Mouse (Mus musculus) adrenal gland, adult 2 months (tissue): ENCODE data around the gene Polr2j. TPM values are rescaled to one million over a fixed set of nuclear protein-coding genes. Genes with fewer than 3 reads are reported as not detected.
A peak's percentile ranks its signal among the peaks of the same experiment; 100 is the strongest.

Experiments
- DNase-seq: peaks from one replicate; pipeline ENCODE4 v3.0.0; 2021
- microRNA-seq, 2 experiments: library from miRNA; unstranded; fragments of <30 nt; microRNA quantifications; one replicate each; pipeline ENCODE4 v1.2.0; 2021
- polyA plus RNA-seq: library from polyadenylated mRNA; depleted of rRNA; stranded (reverse); fragments of >200 nt; gene quantifications from 2 replicates; pipeline ENCODE4 v1.2.3, GENCODE M21; 2012; rRNA removed
- total RNA-seq, 2 experiments: library from RNA; stranded (reverse); gene quantifications; 2 replicates each; pipeline ENCODE4 v1.2.3; 2021

Gene Polr2j
- total and polyA plus RNA-seq, 3 experiments, result 34.0 to 94.3 (median 88.6) TPM

DNA sequence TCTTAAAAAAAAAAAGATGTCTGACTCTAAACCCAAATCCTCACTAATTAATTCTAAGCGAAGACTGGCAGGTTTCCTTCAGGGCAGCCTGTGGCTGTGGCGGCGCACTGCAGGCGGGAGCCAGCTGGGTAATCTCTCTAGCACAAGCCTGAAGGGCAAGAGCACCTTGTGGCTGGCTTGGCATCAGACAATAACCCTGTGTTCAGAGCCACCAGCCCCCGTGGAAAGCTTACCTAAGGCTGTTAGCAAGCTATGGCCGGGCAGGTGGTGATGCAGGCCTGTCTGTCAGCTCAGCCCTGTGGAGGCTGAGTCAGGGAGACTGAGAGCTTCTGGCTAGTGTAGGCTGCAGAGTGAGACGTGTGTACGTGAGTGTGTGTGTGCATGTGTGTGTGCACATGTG is 48.8 kb downstream of the Polr2j start:
- no peak for DNase-seq

DNA sequence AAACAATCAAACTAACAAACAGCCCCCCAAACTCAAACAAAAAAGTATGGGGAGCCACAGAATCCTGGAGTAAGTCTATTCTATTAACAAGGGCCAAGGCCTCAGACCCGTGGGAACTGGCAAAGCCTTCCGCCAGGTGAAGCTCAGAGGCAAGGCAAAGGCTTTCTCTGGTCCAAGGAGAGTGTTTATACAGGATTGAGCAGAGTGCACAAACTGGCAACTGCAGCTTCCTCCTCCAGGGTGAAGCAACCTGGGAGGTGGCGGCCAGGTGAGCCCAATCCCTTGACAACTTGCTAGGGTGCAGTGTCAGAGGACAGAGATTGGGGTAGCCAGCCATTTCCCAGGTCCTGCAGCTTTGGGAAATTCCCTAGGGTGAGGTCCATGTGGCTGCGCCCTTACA is 50.9 kb downstream of the Polr2j start:
- DNase-seq, result no peak

DNA sequence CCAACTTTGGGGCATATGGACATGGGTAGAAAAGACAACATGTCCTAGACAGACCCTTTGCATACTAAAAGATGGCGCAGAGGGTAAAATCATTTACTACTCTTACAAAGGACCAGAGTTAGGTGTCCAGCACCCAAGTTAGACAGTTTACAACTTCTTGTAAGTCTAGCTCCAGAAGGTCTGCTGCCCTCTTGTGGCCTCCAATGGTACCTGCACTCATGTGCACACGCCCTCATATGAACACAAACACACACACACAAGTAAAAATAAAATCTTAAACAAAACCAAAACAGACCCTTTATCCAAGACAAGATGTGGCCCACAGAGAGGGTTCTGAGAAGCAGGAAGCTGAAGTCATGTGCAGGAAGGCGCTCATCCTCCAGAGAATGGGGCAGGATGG is 51.6 kb downstream of the Polr2j start:
- DNase-seq, result no peak

DNA sequence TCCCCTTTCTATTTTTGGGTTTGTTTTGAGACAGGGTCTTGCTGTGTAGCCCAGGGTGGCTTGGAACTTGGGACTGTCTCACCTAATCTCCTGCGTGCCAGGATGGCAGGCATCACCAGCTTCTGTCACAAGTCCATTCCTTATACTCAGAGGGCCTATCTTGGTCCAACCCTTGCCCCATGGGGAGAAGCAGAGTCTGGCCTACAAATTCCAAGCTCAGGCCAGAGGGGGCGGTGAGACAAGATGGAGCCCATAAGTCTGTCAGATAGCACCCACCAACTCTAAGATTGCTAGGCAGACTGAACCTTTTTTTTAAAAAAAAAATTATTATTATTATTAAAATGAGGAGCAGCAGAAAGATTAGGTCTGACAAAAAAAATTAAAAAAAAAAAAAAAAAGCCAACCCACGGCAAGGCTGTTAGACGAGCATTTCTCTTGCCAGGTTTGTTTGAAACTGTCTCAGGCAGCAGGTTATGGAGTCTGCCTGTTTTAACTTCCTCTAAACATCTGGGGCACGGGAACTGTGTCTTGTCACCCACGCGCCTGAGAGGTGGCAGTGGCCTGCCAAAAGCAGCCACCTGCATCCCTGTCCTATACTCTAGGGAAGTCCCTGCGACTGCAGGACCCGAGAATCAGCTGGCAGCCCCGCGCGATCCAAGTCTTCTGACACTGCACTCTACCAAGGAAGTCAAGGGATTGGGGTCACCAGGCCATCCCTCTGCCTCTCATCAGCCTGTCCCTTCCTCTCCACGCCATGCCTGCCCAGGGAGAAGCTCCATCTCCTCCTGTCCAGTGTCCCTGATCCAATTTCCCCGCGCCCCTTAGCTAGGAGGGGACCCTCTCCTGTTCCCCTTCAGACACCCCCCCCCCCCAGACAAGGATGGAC is 53.4 kb downstream of the Polr2j start:
- peak; percentile 30 for DNase-seq

DNA sequence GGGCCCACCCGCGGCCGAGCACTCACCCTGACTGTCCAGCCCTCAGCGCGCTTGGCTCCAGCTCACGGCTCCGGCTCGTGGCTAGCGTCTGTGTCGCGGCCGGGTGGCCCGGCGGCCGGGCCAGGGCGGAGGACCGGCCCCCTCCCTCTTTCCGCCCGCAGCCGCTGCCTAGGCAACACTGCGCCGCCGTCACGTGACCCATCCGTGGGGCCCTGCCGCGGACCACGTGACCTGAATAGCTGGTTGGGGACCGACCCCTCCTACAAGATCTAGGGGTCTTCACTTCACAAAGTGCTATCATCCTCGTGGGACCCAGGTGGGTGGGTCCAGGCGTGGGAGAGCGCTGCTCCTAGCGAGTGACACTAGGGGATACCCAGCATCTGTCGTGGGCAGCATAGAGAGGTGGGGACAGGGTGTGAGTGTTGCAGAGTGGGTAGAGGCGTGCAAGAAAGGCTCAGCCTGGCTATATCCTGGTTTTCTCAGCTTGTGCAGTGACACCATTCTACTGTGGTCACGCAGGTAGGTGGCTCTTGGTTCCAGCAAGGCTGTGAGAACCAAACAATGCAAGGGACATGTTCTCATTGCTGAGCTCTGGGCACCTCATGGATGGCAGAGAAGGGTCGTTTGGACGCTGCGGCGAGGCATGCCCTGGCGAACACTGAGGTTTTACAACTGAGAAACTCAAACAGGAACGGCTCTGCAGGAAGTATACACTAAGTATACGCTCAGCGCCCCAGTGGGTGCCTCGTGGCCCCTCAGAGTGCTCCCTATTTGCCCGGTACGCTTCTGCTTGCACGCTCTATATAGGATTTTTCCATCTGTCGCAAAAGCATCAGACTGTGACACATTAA is 54.3 kb downstream of the Polr2j start, which contains the start of gene Orai2:
Orai2 (minus strand) TSS at position 202 of the 851 bp plus-strand sequence.
- peak; percentile 83 for DNase-seq

DNA sequence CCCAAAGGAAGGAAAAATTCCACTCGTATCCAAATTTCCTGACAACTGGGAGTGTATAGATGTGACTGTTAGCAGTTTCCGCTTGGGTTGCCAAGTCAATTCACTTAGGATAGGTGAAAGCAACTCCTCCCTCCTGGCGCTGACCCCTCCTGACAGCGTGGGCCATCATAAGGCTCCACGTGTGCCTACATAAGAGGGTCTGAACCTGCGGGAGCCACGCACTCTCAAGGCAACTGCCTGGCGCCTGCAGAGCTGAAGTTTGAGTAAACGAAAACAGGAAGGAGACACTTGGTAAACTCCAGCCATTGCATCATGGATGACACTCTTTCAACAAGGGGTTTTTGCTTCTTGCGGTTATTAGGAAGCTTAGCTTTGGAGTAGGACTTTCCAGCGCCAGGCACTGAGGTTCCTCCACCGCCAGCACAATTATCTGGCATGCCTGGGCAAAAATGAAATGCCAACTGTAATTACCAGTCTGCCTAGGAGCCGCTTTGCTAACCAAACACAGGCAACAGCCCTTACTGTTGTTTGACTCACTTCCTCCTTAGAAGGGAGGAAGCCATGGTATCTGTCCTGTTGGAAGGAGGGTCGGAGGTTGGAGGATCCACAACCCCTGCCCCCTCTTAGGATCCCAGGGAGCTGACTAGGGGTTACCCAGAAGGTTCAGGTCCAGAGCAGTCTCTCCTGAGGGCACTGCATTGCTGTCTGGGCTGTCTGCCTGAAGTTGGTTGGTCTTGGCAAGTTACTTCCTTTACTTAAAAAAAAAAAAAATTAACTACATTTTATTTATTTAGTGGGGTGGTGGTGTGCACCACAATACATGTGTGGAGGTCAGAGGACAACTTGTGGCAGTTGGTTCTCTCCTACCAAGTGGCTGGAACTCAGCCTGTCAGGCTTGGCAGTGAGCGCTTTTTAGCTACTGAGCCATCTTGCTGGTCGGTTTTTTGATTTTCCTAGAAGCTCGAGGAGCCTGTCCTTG is 55.2 kb downstream of the Polr2j start:
- no peak for DNase-seq

Small RNAs within 50 kb of the gene (microRNA-seq; reads per million reads assigned to microRNA genes)
- gene Mir7035, result 3.7 reads per million in 2 experiments

Other genes starting within 250 kb of the Polr2j start
- gene Hspb1, start 228.7 kb upstream of the Polr2j start, total RNA-seq, result 100 to 1,000 TPM; 236 to 614 TPM
- 309 and 678 TPM in 2 replicates for gene Hspb1, start 228.7 kb upstream of the Polr2j start, polyA plus RNA-seq
- 100 to 1,000 TPM; 563 to 611 TPM for gene Ywhag, start 182.0 kb upstream of the Polr2j start, total RNA-seq
- gene Ywhag, start 182.0 kb upstream of the Polr2j start, polyA plus RNA-seq, result 227 and 268 TPM in 2 replicates
- 1 to 10 TPM; 2.8 to 3.1 TPM for gene Ssc4d, start 142.1 kb upstream of the Polr2j start, total RNA-seq
- 4.3 and 11.1 TPM in 2 replicates for gene Ssc4d, start 142.1 kb upstream of the Polr2j start, polyA plus RNA-seq
- not detected for gene Zp3, start 136.5 kb upstream of the Polr2j start, total RNA-seq
- gene Zp3, start 136.5 kb upstream of the Polr2j start, polyA plus RNA-seq, result not detected in 2 replicates
- gene Dtx2, start 121.8 kb upstream of the Polr2j start, total RNA-seq, result 10 to 100 TPM; 13.6 to 19.0 TPM
- 30.1 and 34.3 TPM in 2 replicates for gene Dtx2, start 121.8 kb upstream of the Polr2j start, polyA plus RNA-seq
- 10 to 100 TPM in 1 of 2 experiments, 1 to 10 TPM in 1; 8.8 to 10.8 TPM for gene Upk3b, start 78.1 kb upstream of the Polr2j start, total RNA-seq
- 8.5 and 8.9 TPM in 2 replicates for gene Upk3b, start 78.1 kb upstream of the Polr2j start, polyA plus RNA-seq
- gene Upk3bl, start 62.1 kb upstream of the Polr2j start, total RNA-seq, result under 1 TPM in 1 of 2 experiments, not detected in 1; 0.35 TPM
- gene Upk3bl, start 62.1 kb upstream of the Polr2j start, polyA plus RNA-seq, result 0.30 TPM in 1 of 2 replicates, not detected in the other
- 10 to 100 TPM; 10.5 to 14.7 TPM for gene Rasa4, start 32.7 kb upstream of the Polr2j start, total RNA-seq
- gene Rasa4, start 32.7 kb upstream of the Polr2j start, polyA plus RNA-seq, result 29.5 and 34.4 TPM in 2 replicates
- gene Lrwd1, start 19.4 kb downstream of the Polr2j start, total RNA-seq, result 10 to 100 TPM in 1 of 2 experiments, 1 to 10 TPM in 1; 8.0 to 11.9 TPM
- 24.8 and 26.6 TPM in 2 replicates for gene Lrwd1, start 19.4 kb downstream of the Polr2j start, polyA plus RNA-seq
- 1 to 10 TPM; 7.8 to 8.9 TPM for gene Alkbh4, start 19.5 kb downstream of the Polr2j start, total RNA-seq
- 16.3 and 20.6 TPM in 2 replicates for gene Alkbh4, start 19.5 kb downstream of the Polr2j start, polyA plus RNA-seq
- gene Orai2, start 54.1 kb downstream of the Polr2j start, total RNA-seq, result 1 to 10 TPM; 2.5 to 4.0 TPM
- 9.5 and 9.7 TPM in 2 replicates for gene Orai2, start 54.1 kb downstream of the Polr2j start, polyA plus RNA-seq
- 10 to 100 TPM; 33.7 to 34.5 TPM for gene Prkrip1, start 82.3 kb downstream of the Polr2j start, total RNA-seq
- gene Prkrip1, start 82.3 kb downstream of the Polr2j start, polyA plus RNA-seq, result 2.5 and 4.3 TPM in 2 replicates
- gene Sh2b2, start 129.9 kb downstream of the Polr2j start, total RNA-seq, result 10 to 100 TPM; 27.0 to 30.0 TPM
- gene Sh2b2, start 129.9 kb downstream of the Polr2j start, polyA plus RNA-seq, result 57.6 and 89.9 TPM in 2 replicates